18 mouse cellular contexts compared by ENCODE assay signal in the genomic region with DNA sequence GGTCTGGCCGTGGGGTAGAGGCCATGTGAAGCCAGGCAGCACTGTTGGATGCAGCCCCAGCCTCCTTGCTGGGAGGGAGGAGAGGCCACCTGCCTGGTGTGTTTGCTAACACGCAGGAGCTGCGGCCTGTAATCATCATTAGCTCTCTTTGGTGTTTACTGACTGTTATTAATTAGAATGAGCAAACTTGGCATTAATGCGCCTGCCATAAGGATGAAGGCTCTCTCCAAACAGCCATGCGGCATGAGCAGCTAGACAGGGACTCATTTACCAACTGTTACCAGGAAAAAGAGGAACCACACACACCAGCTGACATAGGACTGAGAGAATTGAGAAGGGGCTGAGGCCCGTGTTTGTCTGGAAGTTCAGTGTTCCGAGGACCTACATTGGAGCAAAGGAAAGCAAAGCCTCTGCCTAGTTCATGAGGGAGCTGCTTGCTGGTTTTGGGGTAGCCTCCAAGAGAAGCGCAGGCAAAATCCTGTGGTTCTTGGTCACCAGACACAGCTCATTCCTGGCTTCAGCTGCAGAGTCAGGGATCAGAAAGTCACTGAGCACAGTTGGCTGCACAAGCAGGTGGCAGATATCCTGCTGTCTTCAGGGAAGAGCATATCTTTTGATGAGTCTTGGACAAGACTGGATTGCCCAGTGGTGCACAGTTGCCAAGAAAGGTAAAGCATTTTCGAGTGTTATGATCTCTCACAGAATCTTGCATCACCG.
DNase-seq lines count a peak whose midpoint lies in the region; ATAC-seq lines count a peak whose summit lies in the region.
"Had no signal": no experiment of that assay in that cellular context is flagged by ENCODE, and none has a peak within 500 bp of the region (broad histone marks: within the 10 kb centered on the region; RNA-seq: fewer than 3 reads in every experiment).

No protein-coding gene starts in this region.

- H3K9ac ChIP-seq in midbrain, embryonic 13.5 days (replicated peaks), result no peak overlapping the region
- no peak overlapping the region for H3K9ac ChIP-seq in midbrain, embryonic 11.5 days (ENCODE audit: low read length)
- H3K9ac ChIP-seq in hindbrain, embryonic 14.5 days, result no peak overlapping the region
- H3K9ac ChIP-seq: heart, embryonic 13.5 days; intestine, embryonic 15.5 days; liver, embryonic 15.5 days had no signal

- H3K4me1 ChIP-seq in midbrain, embryonic 13.5 days (replicated peaks), result peaks cover 9% of the 10 kb centered on the region; the same call in 1 of the 2 replicates
- no peaks in the 10 kb centered on the region for H3K4me1 ChIP-seq in midbrain, embryonic 11.5 days (ENCODE audit: control insufficient read depth, insufficient read depth, low read length)
- no peaks in the 10 kb centered on the region for H3K4me1 ChIP-seq in hindbrain, embryonic 14.5 days (replicated peaks; ENCODE audit: control insufficient read depth, insufficient read depth, low read length)
- H3K4me1 ChIP-seq: heart, embryonic 13.5 days; liver, embryonic 15.5 days had no signal

- H3K9me3 ChIP-seq in midbrain, embryonic 13.5 days, result no peaks in the 10 kb centered on the region
- no peaks in the 10 kb centered on the region for H3K9me3 ChIP-seq in midbrain, embryonic 11.5 days (ENCODE audit: control insufficient read depth, low read length)
- H3K9me3 ChIP-seq in hindbrain, embryonic 14.5 days (ENCODE audit: control insufficient read depth, low read length), result no peaks in the 10 kb centered on the region
- H3K9me3 ChIP-seq: heart, embryonic 13.5 days; intestine, embryonic 15.5 days; liver, embryonic 15.5 days had no signal

- 65% methylated on average over 10 of the region's 10 CpGs for WGBS in midbrain, embryonic 13.5 days
- 73% methylated on average over 10 of the region's 10 CpGs for WGBS in midbrain, embryonic 11.5 days
- WGBS in hindbrain, embryonic 14.5 days, result 52% methylated on average over 10 of the region's 10 CpGs

- no peak overlapping the region for H3K27ac ChIP-seq in midbrain, embryonic 13.5 days
- no peak overlapping the region for H3K27ac ChIP-seq in midbrain, embryonic 11.5 days (ENCODE audit: low read depth, low read length)
- H3K27ac ChIP-seq in hindbrain, embryonic 14.5 days, result peak overlapping the region; percentile 49; the same call in 1 of the 2 replicates
- H3K27ac ChIP-seq: heart, embryonic 13.5 days; intestine, embryonic 15.5 days; left cerebral cortex, adult 2 months; liver, embryonic 15.5 days; macrophage had no signal

- H3K4me2 ChIP-seq in midbrain, embryonic 13.5 days (replicated peaks), result no peak overlapping the region
- H3K4me2 ChIP-seq in midbrain, embryonic 11.5 days, result no peak overlapping the region
- no peak overlapping the region for H3K4me2 ChIP-seq in hindbrain, embryonic 14.5 days (replicated peaks)
- H3K4me2 ChIP-seq: heart, embryonic 13.5 days; intestine, embryonic 15.5 days; liver, embryonic 15.5 days had no signal

- no peaks in the 10 kb centered on the region for H3K27me3 ChIP-seq in midbrain, embryonic 13.5 days
- H3K27me3 ChIP-seq in midbrain, embryonic 11.5 days (ENCODE audit: control insufficient read depth, insufficient read depth, low read length), result no peaks in the 10 kb centered on the region
- no peaks in the 10 kb centered on the region for H3K27me3 ChIP-seq in hindbrain, embryonic 14.5 days (ENCODE audit: control insufficient read depth, insufficient read depth, low read length)
- H3K27me3 ChIP-seq: heart, embryonic 13.5 days; intestine, embryonic 15.5 days; liver, embryonic 15.5 days had no signal

- no peaks in the 10 kb centered on the region for H3K36me3 ChIP-seq in midbrain, embryonic 13.5 days
- no peaks in the 10 kb centered on the region for H3K36me3 ChIP-seq in midbrain, embryonic 11.5 days (ENCODE audit: control insufficient read depth, insufficient read depth, low read length)
- no peaks in the 10 kb centered on the region for H3K36me3 ChIP-seq in hindbrain, embryonic 14.5 days (replicated peaks; ENCODE audit: control insufficient read depth, insufficient read depth)
- H3K36me3 ChIP-seq: heart, embryonic 13.5 days; intestine, embryonic 15.5 days; liver, embryonic 15.5 days had no signal

- no peak for DNase-seq in midbrain, embryonic 11.5 days (ENCODE audit: low spot score, missing footprints)
- peak; percentile 85 to 91 for DNase-seq in cerebellum, postnatal 10 days
- peak; percentile 54 for DNase-seq in hindbrain, embryonic 14.5 days (ENCODE audit: low spot score)
- no peak for DNase-seq in urinary bladder, adult 2 months (ENCODE audit: low spot score)
- no peak for DNase-seq in kidney, adult 11 months
- DNase-seq in heart, adult 18-20 months, result no peak
- DNase-seq: adrenal gland, postnatal 14 days; embryo, embryonic 11 days; right cerebral cortex, adult 18-20 months; thymus, postnatal 25 days had no signal

- 0 out of 2 replicates have a peak, but pooled peaks have one; percentile 24 for ATAC-seq in midbrain, embryonic 13.5 days
- no peak for ATAC-seq in midbrain, embryonic 11.5 days (ENCODE audit: low FRiP score)
- peak; percentile 40; the same call in 1 of the 2 replicates for ATAC-seq in hindbrain, embryonic 14.5 days (ENCODE audit: low FRiP score)
- peak; percentile 47; the same call in 1 of the 2 replicates for ATAC-seq in megakaryocyte progenitor cell, adult 5-6 weeks (replicated peaks; ENCODE audit: poor library complexity)
- ATAC-seq: CD4-positive, CD25-positive, alpha-beta regulatory T cell, adult 4 months; intestine, embryonic 15.5 days had no signal

- H3K4me3 ChIP-seq in midbrain, embryonic 13.5 days (replicated peaks), result no peak overlapping the region
- no peak overlapping the region for H3K4me3 ChIP-seq in midbrain, embryonic 11.5 days (ENCODE audit: low read depth, low read length)
- no peak overlapping the region for H3K4me3 ChIP-seq in hindbrain, embryonic 14.5 days (replicated peaks; ENCODE audit: low read length)
- H3K4me3 ChIP-seq: heart, embryonic 13.5 days; intestine, embryonic 15.5 days; left cerebral cortex, adult 2 months; liver, embryonic 15.5 days had no signal

Comparison
In these comparisons a context has a peak if more than half of its experiments do, and no peak if none do; other contexts are left out.
1. DNase-seq: peak in cerebellum, postnatal 10 days (2 of 2) and hindbrain, embryonic 14.5 days (single experiment); none in midbrain, embryonic 11.5 days (single experiment), urinary bladder, adult 2 months (single experiment), kidney, adult 11 months (single experiment) and heart, adult 18-20 months (0 of 2).